Mouse (Mus musculus) left cerebral cortex, adult 6 months (tissue): ENCODE measurements around the gene Prlh. TPM values are rescaled to one million over a fixed set of nuclear protein-coding genes. Genes with fewer than 3 reads are reported as not detected.

Experiments used
- long read RNA-seq, 2 experiments: library from polyadenylated mRNA; unstranded; transcript quantifications; one replicate each; pipeline ENCODE4 v2.0.0; 2019 to 2020
- polyA plus RNA-seq: library from polyadenylated mRNA; unstranded; fragments of <200 nt; fragmentation: Nextera tagmentation; gene quantifications from 2 replicates; pipeline ENCODE4 v1.2.3, GENCODE M21; 2021

The Prlh gene
- not detected in 2 replicates for polyA plus RNA-seq
- long read RNA-seq, experiment 1: 0 reads
- long read RNA-seq, experiment 2: 0 reads

DNA sequence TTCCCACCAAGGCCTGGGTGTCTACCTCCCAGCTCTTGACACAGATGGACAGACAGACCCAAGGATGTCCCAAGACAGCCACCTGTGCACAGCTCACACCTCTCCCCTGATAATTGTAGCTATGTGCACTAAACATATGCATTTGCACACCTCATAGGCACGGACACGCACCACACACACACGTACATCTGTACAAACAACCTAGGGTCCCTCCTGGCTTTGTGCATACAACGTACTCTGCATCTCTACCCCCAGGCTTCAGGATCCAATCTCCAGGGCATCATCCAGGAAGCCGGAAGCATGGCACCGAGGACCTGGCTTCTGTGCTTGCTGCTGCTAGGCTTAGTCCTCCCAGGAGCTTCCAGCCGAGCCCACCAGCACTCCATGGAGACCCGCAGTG, at the start of gene Prlh:
TSS of gene Prlh (plus strand) at position 301 of the 400 bp plus-strand sequence.

DNA sequence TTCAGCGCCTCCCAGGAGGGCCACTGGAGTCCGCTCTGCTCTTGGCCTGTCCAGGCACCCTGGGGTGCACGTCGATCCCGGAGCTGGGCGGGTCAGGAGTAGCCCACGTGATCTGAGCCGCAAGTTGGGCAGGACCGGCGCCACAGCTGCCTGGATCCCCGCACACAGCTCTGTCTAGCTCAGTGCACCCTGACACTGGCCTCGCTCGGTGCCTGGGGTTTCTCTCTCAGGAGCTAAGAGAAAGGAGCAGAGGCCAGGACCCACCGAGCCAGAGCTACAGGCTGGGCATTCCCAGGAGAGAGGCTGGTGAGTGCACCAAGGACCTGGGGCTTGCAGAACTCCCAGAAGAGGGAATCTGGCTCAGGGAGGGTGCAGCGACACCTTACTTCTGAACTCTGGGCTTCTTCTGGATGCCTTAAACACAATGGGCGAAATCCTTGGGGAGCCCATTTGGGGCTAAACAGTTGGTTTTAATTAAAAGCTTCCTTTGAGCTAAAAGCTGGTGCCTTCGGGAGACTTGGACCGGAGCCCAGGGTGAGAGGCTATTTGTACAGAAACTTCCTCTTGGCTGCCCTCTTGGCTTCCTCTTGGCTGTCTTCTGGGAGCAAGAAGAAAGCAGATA, 37.8 kb upstream of the Prlh start, which contains the start of gene Mlph:
TSS of gene Mlph (plus strand) at position 138 of the 622 bp plus-strand sequence.

DNA sequence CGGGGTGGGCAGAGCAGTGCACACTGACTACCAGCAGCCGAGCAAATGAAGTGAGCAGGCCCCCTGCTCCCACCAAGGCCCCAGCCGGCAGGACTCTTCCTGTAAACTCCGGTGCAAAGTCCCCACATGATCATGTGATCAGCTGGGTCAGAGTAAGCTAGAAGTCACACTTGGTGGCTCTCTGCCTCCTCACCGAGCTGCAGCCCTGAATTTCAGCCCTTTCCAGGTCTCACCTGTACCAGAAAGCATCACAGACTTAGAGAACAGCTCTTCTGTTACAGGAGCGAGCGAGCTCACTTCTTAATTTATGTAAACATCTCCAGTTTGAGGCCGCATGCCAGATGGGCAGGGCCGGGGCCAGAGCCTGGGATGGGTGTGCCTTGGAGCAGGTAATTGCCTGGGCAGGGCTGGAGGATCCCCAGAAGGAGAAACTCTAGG, 16.5 kb downstream of the Prlh start, which contains the start of gene Rab17:
TSS of gene Rab17 (minus strand) at position 315 of the 438 bp plus-strand sequence.

DNA sequence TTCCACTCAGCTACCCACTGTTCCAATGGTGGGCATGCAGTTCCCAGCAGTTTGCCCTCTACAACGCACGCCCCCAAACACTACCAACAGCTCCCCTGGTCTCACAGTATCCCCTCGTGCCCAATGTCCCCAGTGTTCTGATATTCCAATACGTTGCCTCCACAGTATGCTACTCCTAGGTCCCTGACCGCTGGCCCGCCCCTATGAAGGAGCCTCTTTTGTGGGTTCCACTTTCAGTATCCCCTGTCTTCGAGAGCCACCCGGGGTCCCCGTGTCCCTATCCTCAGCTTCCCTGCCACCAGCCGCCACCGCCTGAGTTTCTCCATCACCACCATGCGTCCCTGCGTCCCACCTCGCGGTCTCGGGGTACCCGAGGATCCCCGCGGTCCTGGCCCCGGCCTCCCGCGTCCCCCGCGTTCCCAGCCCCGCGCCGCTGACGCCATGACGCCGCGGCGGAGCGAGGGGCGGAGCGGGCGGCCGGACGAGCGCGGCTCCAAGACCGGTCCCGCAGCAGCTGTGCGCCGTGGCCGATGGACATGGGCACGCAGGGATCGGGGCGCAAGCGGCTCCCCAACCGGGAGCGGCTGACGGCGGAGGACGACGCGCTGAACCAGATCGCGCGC, 45.5 kb downstream of the Prlh start, which contains the start of gene Lrrfip1:
TSS of gene Lrrfip1 (plus strand) at position 470 of the 623 bp plus-strand sequence.

Other genes starting within 250 kb of the Prlh start
- 0.10 and 0.16 TPM in 2 replicates for gene Col6a3, start 109.1 kb upstream of the Prlh start, polyA plus RNA-seq
- 0.80 and 0.83 TPM in 2 replicates for gene Mlph, start 38.0 kb upstream of the Prlh start, polyA plus RNA-seq
- gene Rab17, start 16.6 kb downstream of the Prlh start, polyA plus RNA-seq: 0.17 TPM in 1 of 2 replicates, not detected in the other
- 40.2 and 45.1 TPM in 2 replicates for gene Lrrfip1, start 45.6 kb downstream of the Prlh start, polyA plus RNA-seq
- not detected in 2 replicates for gene Rbm44, start 192.0 kb downstream of the Prlh start, polyA plus RNA-seq
- 114 and 154 TPM in 2 replicates for gene Ramp1, start 226.7 kb downstream of the Prlh start, polyA plus RNA-seq